Mouse (Mus musculus) brain, embryonic 14.5 days (tissue): ENCODE data around the gene Kcnip1.

ENCODE experiments used
- CTCF ChIP-seq: fragments of 200-500 bp; IDR thresholded peaks from 2 replicates; pipeline ENCODE4 v1.5.1; 2012; ENCODE audit warnings: inconsistent platforms, mild to moderate bottlenecking, moderate library complexity, borderline replicate concordance; ENCODE audit not compliant: insufficient read depth, insufficient read length; ENCODE audit errors: extremely low read depth
- POLR2A ChIP-seq: fragments of 200-500 bp; IDR thresholded peaks from 2 replicates; pipeline ENCODE4 v1.6.1; 2012; ENCODE audit warnings: mild to moderate bottlenecking, inconsistent platforms, borderline replicate concordance; ENCODE audit not compliant: poor library complexity, insufficient read depth, insufficient read length, severe bottlenecking; ENCODE audit errors: extremely low read depth

- TF ChIP-seq POLR2A (no peak), CTCF (no peak)
Observed at GRCm38 (mm10) chr11:33957595-33957994, 35.4 kb downstream of the Kcnip1 start.
